Mouse (Mus musculus): ENCODE data around the gene Ddx39. TPM values are rescaled to one million over a fixed set of nuclear protein-coding genes. Genes with fewer than 3 reads are reported as not detected.

Ddx39 gene
- polyA plus RNA-seq, 1 experiment from 2014 or later: 191 TPM

GRCm38 (mm10) chr8:83736681-83737080 lies 21.7 kb downstream of the Ddx39 start:
- WGBS: 92% methylated on average over 4 of the region's 4 CpGs
- ATAC-seq (replicated peaks; ENCODE audit: insufficient number of reproducible peaks, low FRiP score, low TSS enrichment, low read depth): no peak
- no peak overlapping the region for H3K9ac ChIP-seq (replicated peaks; ENCODE audit: low read length)

DNA sequence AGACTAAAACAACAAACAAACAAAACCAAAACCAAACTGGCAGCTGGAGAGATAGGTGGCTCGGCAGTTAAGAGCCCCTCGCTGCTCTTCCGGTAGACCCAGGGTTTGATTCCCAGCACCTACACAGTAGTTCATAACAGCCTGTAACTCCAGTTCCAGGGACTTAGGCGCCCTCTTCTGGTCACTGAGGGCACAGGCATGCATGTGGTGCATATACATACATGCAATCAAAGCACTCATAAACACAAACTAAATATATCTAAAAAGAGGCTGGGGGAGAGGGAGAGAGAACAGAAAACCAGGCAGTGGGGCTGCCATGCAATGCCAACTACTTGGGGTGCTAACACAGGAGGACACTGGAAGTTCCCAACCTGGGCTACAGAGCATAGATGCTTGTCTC lies 22.4 kb downstream of the Ddx39 start:
- Histone ChIP-seq H3K36me3 (replicated peaks; ENCODE audit: control insufficient read depth, insufficient read depth, low read depth, low read length) (no peaks in the 10 kb centered on the region), H3K4me3 (ENCODE audit: low read depth, low read length) (no peak overlapping the region), H3K4me2 (ENCODE audit: low read depth, low read length) (no peak overlapping the region), H3K27ac (replicated peaks; ENCODE audit: low read depth, low read length) (no peak overlapping the region), H3K27me3 (ENCODE audit: control insufficient read depth, insufficient read depth, low read length) (peaks cover 2% of the 10 kb centered on the region; the same call in 1 of the 2 replicates), H3K9me3 (replicated peaks; ENCODE audit: control insufficient read depth, low read length) (no peaks in the 10 kb centered on the region), H3K4me1 (ENCODE audit: control insufficient read depth, insufficient read depth, low read length) (no peaks in the 10 kb centered on the region; the same call in 1 of the 2 replicates), H3K9ac (replicated peaks; ENCODE audit: low read length) (no peak overlapping the region)
- no peak for DNase-seq (ENCODE audit: low spot score)
- ATAC-seq (replicated peaks; ENCODE audit: insufficient number of reproducible peaks, low FRiP score, low TSS enrichment, low read depth): no peak
- WGBS: 87% methylated on average over 4 of the region's 4 CpGs

More at GRCm38 (mm10) chr8:83736681-83737080, 21.7 kb downstream of the Ddx39 start:
- no peak for DNase-seq (ENCODE audit: low spot score)
- Histone ChIP-seq H3K4me2 (ENCODE audit: low read depth, low read length) (no peak overlapping the region), H3K36me3 (replicated peaks; ENCODE audit: control insufficient read depth, insufficient read depth, low read depth, low read length) (no peaks in the 10 kb centered on the region), H3K27ac (replicated peaks; ENCODE audit: low read depth, low read length) (no peak overlapping the region), H3K27me3 (ENCODE audit: control insufficient read depth, insufficient read depth, low read length) (peaks cover 2% of the 10 kb centered on the region; the same call in 1 of the 2 replicates), H3K4me1 (ENCODE audit: control insufficient read depth, insufficient read depth, low read length) (no peaks in the 10 kb centered on the region; the same call in 1 of the 2 replicates), H3K9me3 (replicated peaks; ENCODE audit: control insufficient read depth, low read length) (no peaks in the 10 kb centered on the region), H3K4me3 (ENCODE audit: low read depth, low read length) (no peak overlapping the region)

- DNase-seq (ENCODE audit: low spot score) (no peak), ATAC-seq (replicated peaks; ENCODE audit: insufficient number of reproducible peaks, low FRiP score, low TSS enrichment, low read depth) (no peak)
- Histone ChIP-seq H3K4me3 (ENCODE audit: low read depth, low read length) (no peak overlapping the region), H3K9ac (replicated peaks; ENCODE audit: low read length) (no peak overlapping the region), H3K27ac (replicated peaks; ENCODE audit: low read depth, low read length) (no peak overlapping the region), H3K27me3 (ENCODE audit: control insufficient read depth, insufficient read depth, low read length) (peaks cover 2% of the 10 kb centered on the region; the same call in 1 of the 2 replicates), H3K9me3 (replicated peaks; ENCODE audit: control insufficient read depth, low read length) (no peaks in the 10 kb centered on the region), H3K4me2 (ENCODE audit: low read depth, low read length) (no peak overlapping the region), H3K4me1 (ENCODE audit: control insufficient read depth, insufficient read depth, low read length) (no peaks in the 10 kb centered on the region; the same call in 1 of the 2 replicates), H3K36me3 (replicated peaks; ENCODE audit: control insufficient read depth, insufficient read depth, low read depth, low read length) (no peaks in the 10 kb centered on the region)
- WGBS: 84% methylated on average over 4 of the region's 4 CpGs
Measured at GRCm38 (mm10) chr8:83737852-83738562, 23.0 kb downstream of the Ddx39 start.

- DNase-seq (ENCODE audit: low spot score) (peak; percentile 87), ATAC-seq (replicated peaks; ENCODE audit: insufficient number of reproducible peaks, low FRiP score, low TSS enrichment, low read depth) (peak; percentile 39; the same call in 1 of the 2 replicates)
- Histone ChIP-seq H3K4me3 (ENCODE audit: low read depth, low read length) (no peak overlapping the region), H3K9me3 (replicated peaks; ENCODE audit: control insufficient read depth, low read length) (no peaks in the 10 kb centered on the region), H3K36me3 (replicated peaks; ENCODE audit: control insufficient read depth, insufficient read depth, low read depth, low read length) (no peaks in the 10 kb centered on the region), H3K27ac (replicated peaks; ENCODE audit: low read depth, low read length) (peak overlapping the region; percentile 47; the same call in 1 of the 2 replicates), H3K9ac (replicated peaks; ENCODE audit: low read length) (no peak overlapping the region), H3K4me2 (ENCODE audit: low read depth, low read length) (no peak overlapping the region), H3K4me1 (ENCODE audit: control insufficient read depth, insufficient read depth, low read length) (no peaks in the 10 kb centered on the region; the same call in 1 of the 2 replicates), H3K27me3 (ENCODE audit: control insufficient read depth, insufficient read depth, low read length) (peaks cover 2% of the 10 kb centered on the region; the same call in 1 of the 2 replicates)
- 56% methylated on average over 10 of the region's 10 CpGs for WGBS
Measured at GRCm38 (mm10) chr8:83738949-83739710, 24.2 kb downstream of the Ddx39 start.

- peak overlapping the region; percentile 47; the same call in 1 of the 2 replicates for H3K27ac ChIP-seq (replicated peaks; ENCODE audit: low read depth, low read length)
- DNase-seq (ENCODE audit: low spot score): no peak
- 44% methylated on average over 8 of the region's 8 CpGs for WGBS
Measured at GRCm38 (mm10) chr8:83739711-83740468, 24.9 kb downstream of the Ddx39 start.

GRCm38 (mm10) chr8:83740586-83740975 lies 25.6 kb downstream of the Ddx39 start:
- Histone ChIP-seq H3K36me3 (replicated peaks; ENCODE audit: control insufficient read depth, insufficient read depth, low read depth, low read length) (no peaks in the 10 kb centered on the region), H3K27me3 (ENCODE audit: control insufficient read depth, insufficient read depth, low read length) (peaks cover 2% of the 10 kb centered on the region; the same call in 1 of the 2 replicates), H3K4me1 (ENCODE audit: control insufficient read depth, insufficient read depth, low read length) (no peaks in the 10 kb centered on the region; the same call in 1 of the 2 replicates), H3K9me3 (replicated peaks; ENCODE audit: control insufficient read depth, low read length) (no peaks in the 10 kb centered on the region), H3K27ac (replicated peaks; ENCODE audit: low read depth, low read length) (no peak overlapping the region; the same call in 1 of the 2 replicates), H3K4me2 (ENCODE audit: low read depth, low read length) (peak overlapping the region; percentile 84), H3K4me3 (ENCODE audit: low read depth, low read length) (peak overlapping the region; percentile 47), H3K9ac (replicated peaks; ENCODE audit: low read length) (peak overlapping the region; percentile 74)
- ATAC-seq (replicated peaks; ENCODE audit: insufficient number of reproducible peaks, low FRiP score, low TSS enrichment, low read depth) (no peak), DNase-seq (ENCODE audit: low spot score) (no peak)
- 16% methylated on average over 3 of the region's 3 CpGs for WGBS

More at GRCm38 (mm10) chr8:83739711-83740468, 24.9 kb downstream of the Ddx39 start:
- no peak overlapping the region for H3K9ac ChIP-seq (replicated peaks; ENCODE audit: low read length)
- H3K4me1 ChIP-seq (ENCODE audit: control insufficient read depth, insufficient read depth, low read length): no peaks in the 10 kb centered on the region; the same call in 1 of the 2 replicates
- no peaks in the 10 kb centered on the region for H3K36me3 ChIP-seq (replicated peaks; ENCODE audit: control insufficient read depth, insufficient read depth, low read depth, low read length)
- ATAC-seq (replicated peaks; ENCODE audit: insufficient number of reproducible peaks, low FRiP score, low TSS enrichment, low read depth): no peak
- no peak overlapping the region; the same call in 1 of the 2 replicates for H3K4me3 ChIP-seq (ENCODE audit: low read depth, low read length)
- no peak overlapping the region; the same call in 1 of the 2 replicates for H3K4me2 ChIP-seq (ENCODE audit: low read depth, low read length)
- H3K27me3 ChIP-seq (ENCODE audit: control insufficient read depth, insufficient read depth, low read length): peaks cover 2% of the 10 kb centered on the region; the same call in 1 of the 2 replicates
- H3K9me3 ChIP-seq (replicated peaks; ENCODE audit: control insufficient read depth, low read length): no peaks in the 10 kb centered on the region

GRCm38 (mm10) chr8:83740976-83741741 lies 26.2 kb downstream of the Ddx39 start, which contains the start of gene Adgre5:
Gene Adgre5 (minus strand): TSS chr8:83741326.
- peak; percentile 68 for DNase-seq (ENCODE audit: low spot score)
- 2% methylated on average over 50 of the region's 56 CpGs for WGBS
- Histone ChIP-seq H3K4me2 (ENCODE audit: low read depth, low read length) (peak within 1 kb of the TSS; percentile 84), H3K4me1 (ENCODE audit: control insufficient read depth, insufficient read depth, low read length) (no peaks in the 10 kb centered on the region; the same call in 1 of the 2 replicates), H3K9ac (replicated peaks; ENCODE audit: low read length) (peak within 1 kb of the TSS; percentile 74), H3K27me3 (ENCODE audit: control insufficient read depth, insufficient read depth, low read length) (peaks cover 2% of the 10 kb centered on the region; the same call in 1 of the 2 replicates), H3K4me3 (ENCODE audit: low read depth, low read length) (peak within 1 kb of the TSS; percentile 47), H3K27ac (replicated peaks; ENCODE audit: low read depth, low read length) (no peak within 1 kb of the TSS; the same call in 1 of the 2 replicates), H3K9me3 (replicated peaks; ENCODE audit: control insufficient read depth, low read length) (no peaks in the 10 kb centered on the region), H3K36me3 (replicated peaks; ENCODE audit: control insufficient read depth, insufficient read depth, low read depth, low read length) (no peaks in the 10 kb centered on the region)
- peak; percentile 45; the same call in 1 of the 2 replicates for ATAC-seq (replicated peaks; ENCODE audit: insufficient number of reproducible peaks, low FRiP score, low TSS enrichment, low read depth)

Data from embryonic facial prominence, embryonic 11.5 days (tissue).